Comparison of ENCODE assay signal across 9 mouse cellular contexts in the genomic region with DNA sequence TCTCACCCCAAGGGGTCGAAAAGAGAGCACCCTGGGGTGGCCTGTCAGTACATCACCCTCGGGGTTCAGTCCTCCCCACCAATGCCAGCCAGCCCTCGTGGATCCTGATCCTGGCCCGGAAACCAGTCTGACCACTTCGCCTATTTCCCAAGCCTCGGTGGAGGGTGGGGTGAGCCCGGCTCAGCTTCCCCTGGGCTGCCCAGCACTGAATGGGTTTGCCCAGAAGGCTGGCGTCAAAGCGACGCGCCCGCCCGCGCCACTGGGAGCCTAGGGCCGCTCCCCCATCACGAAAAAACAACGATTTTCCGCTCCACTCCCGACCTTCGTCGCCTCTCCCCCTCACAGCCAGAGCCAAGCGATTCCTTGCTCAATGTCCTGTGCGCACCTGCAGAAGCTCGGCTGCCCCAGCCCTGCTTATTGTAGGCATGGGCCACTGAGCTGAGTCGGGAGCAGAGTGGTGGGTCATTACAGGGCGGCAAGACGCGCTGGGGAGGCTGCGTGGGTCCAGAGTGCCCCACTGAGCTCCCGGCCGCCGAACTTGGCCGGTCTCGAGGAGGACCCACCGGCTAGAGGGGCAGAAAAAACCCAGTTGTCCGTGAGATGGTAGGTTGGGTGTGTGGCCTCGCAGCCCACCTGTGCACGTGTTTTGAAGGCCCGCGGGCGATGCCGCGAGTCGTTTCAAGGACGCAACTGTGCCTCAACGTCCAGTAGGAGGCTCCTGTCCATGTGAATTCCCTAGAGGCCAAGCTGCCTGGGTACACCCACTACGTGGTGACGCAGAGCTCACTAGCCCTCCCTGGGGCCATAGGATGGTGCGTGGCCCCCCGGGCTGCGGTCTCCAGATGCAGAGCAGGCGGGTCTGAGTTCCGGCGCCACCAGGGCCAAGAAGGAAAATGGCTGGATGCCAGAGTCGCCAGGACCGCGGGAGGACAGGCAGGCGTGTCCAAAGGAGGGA. TPM values are rescaled to one million over a fixed set of nuclear protein-coding genes. Genes with fewer than 3 reads are reported as not detected.
A peak's percentile ranks its signal among the peaks of the same experiment; 100 is the strongest.
DNase-seq lines count a peak whose midpoint lies in the region; ATAC-seq and TF ChIP-seq lines count a peak whose summit lies in the region.
"Had no signal": no experiment of that assay in that cellular context is flagged by ENCODE, and none has a peak within 500 bp of the region (broad histone marks: within the 10 kb centered on the region; RNA-seq: fewer than 3 reads in every experiment).

No protein-coding gene starts in this region.

- peak overlapping the region; percentile 87 for H3K4me2 ChIP-seq in embryonic facial prominence, embryonic 13.5 days
- peak overlapping the region; percentile 50 for H3K4me2 ChIP-seq in hindbrain, embryonic 16.5 days (ENCODE audit: low read length)
- no peak overlapping the region for H3K4me2 ChIP-seq in liver, embryonic 14.5 days (ENCODE audit: low read depth)

- peak overlapping the region; percentile 99 for H3K27ac ChIP-seq in heart, embryonic 10.5 days
- H3K27ac ChIP-seq in embryonic facial prominence, embryonic 13.5 days: no peak overlapping the region
- H3K27ac ChIP-seq in hindbrain, embryonic 16.5 days (ENCODE audit: low read depth, low read length): no peak overlapping the region
- no peak overlapping the region for H3K27ac ChIP-seq in liver, embryonic 14.5 days

- no peak for ATAC-seq in embryonic facial prominence, embryonic 13.5 days (ENCODE audit: insufficient number of reproducible peaks, insufficient read depth, low FRiP score, low TSS enrichment, low read depth)
- no peak for ATAC-seq in hindbrain, embryonic 16.5 days
- no peak for ATAC-seq in liver, embryonic 14.5 days (ENCODE audit: insufficient read depth)
- ATAC-seq: Patski had no signal

- 3% methylated on average over 58 of the region's 58 CpGs for WGBS in heart, embryonic 10.5 days
- WGBS in embryonic facial prominence, embryonic 13.5 days: 1% methylated on average over 58 of the region's 58 CpGs
- 1% methylated on average over 55 of the region's 58 CpGs for WGBS in hindbrain, embryonic 16.5 days
- 2% methylated on average over 58 of the region's 58 CpGs for WGBS in liver, embryonic 14.5 days (ENCODE audit: insufficient replicate concordance)

- 0 out of 2 replicates have a peak overlapping the region, but pooled peaks have one; percentile 54 for H3K9ac ChIP-seq in embryonic facial prominence, embryonic 13.5 days
- H3K9ac ChIP-seq in hindbrain, embryonic 16.5 days (ENCODE audit: low read depth, low read length): peak overlapping the region; percentile 37
- no peak overlapping the region for H3K9ac ChIP-seq in liver, embryonic 14.5 days (replicated peaks)

- peaks cover 93% of the 10 kb centered on the region for H3K27me3 ChIP-seq in heart, embryonic 10.5 days (ENCODE audit: insufficient read depth, poor library complexity, severe bottlenecking)
- H3K27me3 ChIP-seq in embryonic facial prominence, embryonic 13.5 days: peaks cover 85% of the 10 kb centered on the region
- peaks cover 14% of the 10 kb centered on the region for H3K27me3 ChIP-seq in hindbrain, embryonic 16.5 days (replicated peaks; ENCODE audit: control insufficient read depth, insufficient read depth, low read length)
- peaks cover 73% of the 10 kb centered on the region for H3K27me3 ChIP-seq in liver, embryonic 14.5 days (ENCODE audit: control insufficient read depth, insufficient read depth, low read length)

- H3K36me3 ChIP-seq in heart, embryonic 10.5 days: no peaks in the 10 kb centered on the region
- no peaks in the 10 kb centered on the region for H3K36me3 ChIP-seq in embryonic facial prominence, embryonic 13.5 days
- H3K36me3 ChIP-seq in hindbrain, embryonic 16.5 days (ENCODE audit: control insufficient read depth, insufficient read depth, low read length): no peaks in the 10 kb centered on the region
- H3K36me3 ChIP-seq in liver, embryonic 14.5 days (replicated peaks; ENCODE audit: control insufficient read depth, insufficient read depth, low read depth): no peaks in the 10 kb centered on the region

- peak; percentile 76 for DNase-seq in heart, embryonic 10.5 days (ENCODE audit: low spot score)
- DNase-seq in heart, adult 9 months (ENCODE audit: low spot score in 2 of 2): no peak
- DNase-seq in liver, embryonic 14.5 days (ENCODE audit: low read depth in 3 of 3, low spot score in 3 of 3): no peak
- peak; percentile 61 for DNase-seq in naive thymus-derived CD4-positive, alpha-beta T cell, adult 2 months (ENCODE audit: low read depth)
- no peak for DNase-seq in spleen, postnatal 4 days (ENCODE audit: low spot score in 2 of 2)
- no peak for DNase-seq in left cerebral cortex, adult 9 months (ENCODE audit: low spot score in 2 of 2)

- H3K4me3 ChIP-seq in heart, embryonic 10.5 days: peak overlapping the region; percentile 74
- H3K4me3 ChIP-seq in embryonic facial prominence, embryonic 13.5 days: peak overlapping the region; percentile 55
- peak overlapping the region; percentile 11; the same call in 1 of the 2 replicates for H3K4me3 ChIP-seq in hindbrain, embryonic 16.5 days (ENCODE audit: low read length)
- no peak overlapping the region for H3K4me3 ChIP-seq in liver, embryonic 14.5 days (ENCODE audit: insufficient read depth in 1 of 2, low read depth in 2 of 2, low read length in 2 of 2)

- peak; percentile 38 for TF ChIP-seq CTCF in liver, embryonic 14.5 days (IDR thresholded peaks at IDR 0.05; ENCODE audit: low read depth)

- H3K4me1 ChIP-seq in heart, embryonic 10.5 days: peaks cover 59% of the 10 kb centered on the region
- peaks cover 46% of the 10 kb centered on the region for H3K4me1 ChIP-seq in embryonic facial prominence, embryonic 13.5 days
- H3K4me1 ChIP-seq in hindbrain, embryonic 16.5 days (ENCODE audit: control insufficient read depth, insufficient read depth, low read depth, low read length): peaks cover 40% of the 10 kb centered on the region
- H3K4me1 ChIP-seq in liver, embryonic 14.5 days (replicated peaks; ENCODE audit: control insufficient read depth in 2 of 2, insufficient read depth in 2 of 2, low read length in 1 of 2): no peaks in the 10 kb centered on the region; a peak in 1 of 4 replicates

- no peak for TF ChIP-seq EP300 in liver, embryonic 14.5 days (IDR thresholded peaks at IDR 0.05; ENCODE audit: low read depth)

- no peaks in the 10 kb centered on the region for H3K9me3 ChIP-seq in heart, embryonic 10.5 days
- H3K9me3 ChIP-seq in embryonic facial prominence, embryonic 13.5 days: no peaks in the 10 kb centered on the region
- no peaks in the 10 kb centered on the region for H3K9me3 ChIP-seq in hindbrain, embryonic 16.5 days (ENCODE audit: control insufficient read depth, low read length)
- H3K9me3 ChIP-seq in liver, embryonic 14.5 days (ENCODE audit: control insufficient read depth, low read length): no peaks in the 10 kb centered on the region

RNA-seq across cellular contexts. Expression of a gene that starts 17.5 kb away (rescaled TPM):
- polyA plus RNA-seq in heart, embryonic 10.5 days (2016; fragmentation: Nextera tagmentation; extraction: Ambion mirVana): 9.1 and 9.7 TPM in 2 replicates
- polyA plus RNA-seq in embryonic facial prominence, embryonic 13.5 days (2015; fragmentation: Nextera tagmentation; extraction: Ambion mirVana): 6.8 and 10.7 TPM in 2 replicates
- 8.5 and 9.5 TPM in 2 replicates for polyA plus RNA-seq in hindbrain, embryonic 16.5 days (2015; fragmentation: Nextera tagmentation; extraction: Ambion mirVana)
- 0.64 and 0.95 TPM in 2 replicates for polyA plus RNA-seq in liver, embryonic 14.5 days (2012; rRNA removed)
- 1.6 and 2.1 TPM in 2 replicates for polyA plus RNA-seq in liver, embryonic 14.5 days (2014; fragmentation: Nextera tagmentation; extraction: Ambion mirVana)

RNA-seq across cellular contexts. Expression of a gene that starts 27.7 kb away (rescaled TPM):
- polyA plus RNA-seq in heart, embryonic 10.5 days (2016; fragmentation: Nextera tagmentation; extraction: Ambion mirVana): 8.9 and 9.0 TPM in 2 replicates
- polyA plus RNA-seq in embryonic facial prominence, embryonic 13.5 days (2015; fragmentation: Nextera tagmentation; extraction: Ambion mirVana): 13.0 and 14.4 TPM in 2 replicates
- polyA plus RNA-seq in hindbrain, embryonic 16.5 days (2015; fragmentation: Nextera tagmentation; extraction: Ambion mirVana): 23.4 and 24.8 TPM in 2 replicates
- polyA plus RNA-seq in liver, embryonic 14.5 days (2012; rRNA removed): 1.8 and 3.3 TPM in 2 replicates
- polyA plus RNA-seq in liver, embryonic 14.5 days (2014; fragmentation: Nextera tagmentation; extraction: Ambion mirVana): 1.6 and 2.0 TPM in 2 replicates

RNA-seq across cellular contexts. Expression of a gene that starts 35.6 kb away (rescaled TPM):
- 37.4 and 56.0 TPM in 2 replicates for polyA plus RNA-seq in heart, embryonic 10.5 days (2016; fragmentation: Nextera tagmentation; extraction: Ambion mirVana)
- 54.4 and 64.8 TPM in 2 replicates for polyA plus RNA-seq in embryonic facial prominence, embryonic 13.5 days (2015; fragmentation: Nextera tagmentation; extraction: Ambion mirVana)
- 10.7 and 14.0 TPM in 2 replicates for polyA plus RNA-seq in hindbrain, embryonic 16.5 days (2015; fragmentation: Nextera tagmentation; extraction: Ambion mirVana)
- polyA plus RNA-seq in liver, embryonic 14.5 days (2012; rRNA removed): 1.4 and 1.7 TPM in 2 replicates
- 1.8 and 2.4 TPM in 2 replicates for polyA plus RNA-seq in liver, embryonic 14.5 days (2014; fragmentation: Nextera tagmentation; extraction: Ambion mirVana)

Comparison
In these comparisons a context has a peak if more than half of its experiments do, and no peak if none do; other contexts are left out.
1. DNase-seq: peak in heart, embryonic 10.5 days (single experiment) and naive thymus-derived CD4-positive, alpha-beta T cell, adult 2 months (single experiment); none in heart, adult 9 months (0 of 2), liver, embryonic 14.5 days (0 of 3), spleen, postnatal 4 days (0 of 2) and left cerebral cortex, adult 9 months (0 of 2).
2. H3K4me3 ChIP-seq: peak in heart, embryonic 10.5 days (single experiment), embryonic facial prominence, embryonic 13.5 days (single experiment) and hindbrain, embryonic 16.5 days (single experiment); none in liver, embryonic 14.5 days (0 of 2).